In genomic region chr5:122783726-122784406, GRCm38 (mm10) we compare ENCODE assay signal across 28 mouse cellular contexts. TPM values are rescaled to one million over a fixed set of nuclear protein-coding genes. Genes with fewer than 3 reads are reported as not detected.
DNase-seq lines count a peak whose midpoint lies in the region; ATAC-seq and TF ChIP-seq lines count a peak whose summit lies in the region.
"Had no signal": no experiment of that assay in that cellular context is flagged by ENCODE, and none has a peak within 500 bp of the region (broad histone marks: within the 10 kb centered on the region; RNA-seq: fewer than 3 reads in every experiment).

No protein-coding gene starts in this region.

- ATAC-seq in forebrain, embryonic 16.5 days, result no peak
- no peak for ATAC-seq in forebrain, embryonic 12.5 days (ENCODE audit: low FRiP score)
- ATAC-seq in liver, embryonic 12.5 days, result no peak
- ATAC-seq in liver, postnatal 0 days, result no peak
- no peak for ATAC-seq in embryonic facial prominence, embryonic 13.5 days (ENCODE audit: insufficient number of reproducible peaks, insufficient read depth, low FRiP score, low TSS enrichment, low read depth)
- ATAC-seq: activated CD4-positive, CD25-positive, alpha-beta regulatory T cell, adult 4 months; CD4-positive, CD25-positive, alpha-beta regulatory T cell, adult 4 months; forebrain, embryonic 13.5 days had no signal

- no peak for TF ChIP-seq EP300 in liver, postnatal 0 days (IDR thresholded peaks at IDR 0.05; ENCODE audit: low read depth)

- H3K9ac ChIP-seq in forebrain, embryonic 16.5 days (replicated peaks; ENCODE audit: low read depth, low read length), result no peak overlapping the region
- H3K9ac ChIP-seq in forebrain, embryonic 12.5 days, result no peak overlapping the region
- H3K9ac ChIP-seq in liver, embryonic 12.5 days, result no peak overlapping the region
- H3K9ac ChIP-seq in liver, postnatal 0 days (replicated peaks), result no peak overlapping the region
- no peak overlapping the region for H3K9ac ChIP-seq in embryonic facial prominence, embryonic 13.5 days
- H3K9ac ChIP-seq: forebrain, embryonic 13.5 days; heart, embryonic 12.5 days; hindbrain, embryonic 13.5 days; kidney, embryonic 15.5 days; limb, embryonic 12.5 days had no signal

- no peaks in the 10 kb centered on the region for H3K9me3 ChIP-seq in forebrain, embryonic 16.5 days (ENCODE audit: control insufficient read depth, low read length)
- H3K9me3 ChIP-seq in forebrain, embryonic 12.5 days, result no peaks in the 10 kb centered on the region
- H3K9me3 ChIP-seq in liver, embryonic 12.5 days (replicated peaks), result no peaks in the 10 kb centered on the region
- H3K9me3 ChIP-seq in liver, postnatal 0 days (ENCODE audit: low read length), result no peaks in the 10 kb centered on the region
- H3K9me3 ChIP-seq in embryonic facial prominence, embryonic 13.5 days, result no peaks in the 10 kb centered on the region
- H3K9me3 ChIP-seq: forebrain, embryonic 13.5 days; heart, embryonic 12.5 days; hindbrain, embryonic 13.5 days; kidney, embryonic 15.5 days; limb, embryonic 12.5 days had no signal

- no peaks in the 10 kb centered on the region for H3K27me3 ChIP-seq in forebrain, embryonic 16.5 days (replicated peaks; ENCODE audit: control insufficient read depth, insufficient read depth, low read length)
- H3K27me3 ChIP-seq in forebrain, embryonic 12.5 days, result no peaks in the 10 kb centered on the region
- H3K27me3 ChIP-seq in liver, embryonic 12.5 days (replicated peaks), result no peaks in the 10 kb centered on the region; the same call in none of the 2 replicates
- H3K27me3 ChIP-seq in liver, postnatal 0 days (ENCODE audit: insufficient read depth, low read length), result no peaks in the 10 kb centered on the region
- no peaks in the 10 kb centered on the region for H3K27me3 ChIP-seq in embryonic facial prominence, embryonic 13.5 days
- H3K27me3 ChIP-seq: forebrain, embryonic 13.5 days; heart, embryonic 12.5 days; hindbrain, embryonic 13.5 days; kidney, embryonic 15.5 days; limb, embryonic 12.5 days had no signal

- H3K4me2 ChIP-seq in forebrain, embryonic 16.5 days (ENCODE audit: low read length), result no peak overlapping the region
- no peak overlapping the region for H3K4me2 ChIP-seq in forebrain, embryonic 12.5 days
- no peak overlapping the region for H3K4me2 ChIP-seq in liver, embryonic 12.5 days
- H3K4me2 ChIP-seq in liver, postnatal 0 days (ENCODE audit: low read depth, low read length), result no peak overlapping the region
- H3K4me2 ChIP-seq in embryonic facial prominence, embryonic 13.5 days, result no peak overlapping the region
- H3K4me2 ChIP-seq: forebrain, embryonic 13.5 days; heart, embryonic 12.5 days; hindbrain, embryonic 13.5 days; kidney, embryonic 15.5 days; limb, embryonic 12.5 days had no signal

- DNase-seq in liver, postnatal 0 days, result no peak
- DNase-seq in R1 (ENCODE audit: low read depth, low spot score), result peak; percentile 21
- DNase-seq in cerebellum, adult 9-10 months, result no peak
- DNase-seq: adrenal gland, postnatal 14 days; cerebellum, adult 18-20 months; cerebellum, postnatal 14 days; gastrocnemius, adult 2 months; heart, adult 2 months; heart, postnatal 4 days; kidney, adult 18-20 months; kidney, postnatal 4 days; lung, postnatal 14 days; midbrain, embryonic 14.5 days; right cerebral cortex, postnatal 4 days; thymus, adult 2 months; thymus, postnatal 36 days had no signal

- H3K36me3 ChIP-seq in forebrain, embryonic 16.5 days (ENCODE audit: control insufficient read depth, insufficient read depth), result peaks cover 10% of the 10 kb centered on the region
- peaks cover 36% of the 10 kb centered on the region for H3K36me3 ChIP-seq in forebrain, embryonic 12.5 days (replicated peaks)
- H3K36me3 ChIP-seq in liver, embryonic 12.5 days, result peaks cover 33% of the 10 kb centered on the region
- peaks cover 14% of the 10 kb centered on the region for H3K36me3 ChIP-seq in liver, postnatal 0 days (replicated peaks; ENCODE audit: insufficient read depth, low read length)
- peaks cover 23% of the 10 kb centered on the region for H3K36me3 ChIP-seq in embryonic facial prominence, embryonic 13.5 days

- no peak for TF ChIP-seq CTCF in liver, postnatal 0 days (IDR thresholded peaks at IDR 0.05; ENCODE audit: low read depth)

- H3K27ac ChIP-seq in forebrain, embryonic 16.5 days (ENCODE audit: low read length), result 0 out of 2 replicates have a peak overlapping the region, but pooled peaks have one; percentile 20
- no peak overlapping the region for H3K27ac ChIP-seq in forebrain, embryonic 12.5 days
- H3K27ac ChIP-seq in liver, embryonic 12.5 days, result 0 out of 2 replicates have a peak overlapping the region, but pooled peaks have one; percentile 41
- H3K27ac ChIP-seq in liver, postnatal 0 days (ENCODE audit: low read depth), result no peak overlapping the region
- peak overlapping the region; percentile 7; the same call in 1 of the 2 replicates for H3K27ac ChIP-seq in embryonic facial prominence, embryonic 13.5 days
- H3K27ac ChIP-seq: forebrain, embryonic 13.5 days; gastrocnemius, adult 2 months; heart, adult 2 months; hindbrain, embryonic 13.5 days; kidney, embryonic 15.5 days; limb, embryonic 12.5 days; stomach, postnatal 0 days had no signal

- peaks cover 14% of the 10 kb centered on the region; the same call in 1 of the 2 replicates for H3K4me1 ChIP-seq in forebrain, embryonic 16.5 days (replicated peaks; ENCODE audit: control insufficient read depth, insufficient read depth, low read length)
- peaks cover 6% of the 10 kb centered on the region for H3K4me1 ChIP-seq in forebrain, embryonic 12.5 days
- H3K4me1 ChIP-seq in liver, embryonic 12.5 days, result peaks cover 30% of the 10 kb centered on the region
- H3K4me1 ChIP-seq in liver, postnatal 0 days (ENCODE audit: insufficient read depth), result peaks cover 2% of the 10 kb centered on the region; the same call in 1 of the 2 replicates
- H3K4me1 ChIP-seq in embryonic facial prominence, embryonic 13.5 days, result peaks cover 34% of the 10 kb centered on the region
- H3K4me1 ChIP-seq: heart, embryonic 12.5 days had no signal

- 51% methylated on average over 14 of the region's 14 CpGs for WGBS in forebrain, embryonic 16.5 days
- 58% methylated on average over 14 of the region's 14 CpGs for WGBS in forebrain, embryonic 12.5 days
- 69% methylated on average over 14 of the region's 14 CpGs for WGBS in liver, embryonic 12.5 days (ENCODE audit: insufficient replicate concordance)
- 70% methylated on average over 14 of the region's 14 CpGs for WGBS in liver, postnatal 0 days (ENCODE audit: insufficient replicate concordance)
- 50% methylated on average over 14 of the region's 14 CpGs for WGBS in embryonic facial prominence, embryonic 13.5 days

- no peak overlapping the region for H3K4me3 ChIP-seq in forebrain, embryonic 16.5 days (replicated peaks; ENCODE audit: low read length)
- H3K4me3 ChIP-seq in forebrain, embryonic 12.5 days (replicated peaks), result no peak overlapping the region
- H3K4me3 ChIP-seq in liver, embryonic 12.5 days, result no peak overlapping the region
- no peak overlapping the region for H3K4me3 ChIP-seq in liver, postnatal 0 days (ENCODE audit: low read depth, low read length)
- no peak overlapping the region for H3K4me3 ChIP-seq in embryonic facial prominence, embryonic 13.5 days
- H3K4me3 ChIP-seq: forebrain, embryonic 13.5 days; gastrocnemius, adult 2 months; heart, adult 2 months; heart, embryonic 12.5 days; hindbrain, embryonic 13.5 days; kidney, embryonic 15.5 days; limb, embryonic 12.5 days had no signal

RNA-seq across cellular contexts. Expression of gene Camkk2, which starts 4.7 kb away (rescaled TPM):
- 70.7 and 75.6 TPM in 2 replicates for polyA plus RNA-seq in forebrain, embryonic 16.5 days (2015; fragmentation: Nextera tagmentation; extraction: Ambion mirVana)
- 34.5 and 35.1 TPM in 2 replicates for polyA plus RNA-seq in forebrain, embryonic 12.5 days (2016; fragmentation: Nextera tagmentation; extraction: Ambion mirVana)
- 14.5 and 16.7 TPM in 2 replicates for polyA plus RNA-seq in liver, embryonic 12.5 days (2016; fragmentation: Nextera tagmentation; extraction: Ambion mirVana)
- polyA plus RNA-seq in liver, postnatal 0 days (2015; fragmentation: Nextera tagmentation; extraction: Ambion mirVana), result 9.7 and 10.6 TPM in 2 replicates
- 39.9 and 47.3 TPM in 2 replicates for polyA plus RNA-seq in embryonic facial prominence, embryonic 13.5 days (2015; fragmentation: Nextera tagmentation; extraction: Ambion mirVana)

RNA-seq across cellular contexts. Expression of gene Anapc5, which starts 37.3 kb away (rescaled TPM):
- polyA plus RNA-seq in forebrain, embryonic 16.5 days (2015; fragmentation: Nextera tagmentation; extraction: Ambion mirVana), result 562 and 569 TPM in 2 replicates
- 563 and 568 TPM in 2 replicates for polyA plus RNA-seq in forebrain, embryonic 12.5 days (2016; fragmentation: Nextera tagmentation; extraction: Ambion mirVana)
- 330 and 342 TPM in 2 replicates for polyA plus RNA-seq in liver, embryonic 12.5 days (2016; fragmentation: Nextera tagmentation; extraction: Ambion mirVana)
- polyA plus RNA-seq in liver, postnatal 0 days (2015; fragmentation: Nextera tagmentation; extraction: Ambion mirVana), result 103 and 117 TPM in 2 replicates
- 437 and 454 TPM in 2 replicates for polyA plus RNA-seq in embryonic facial prominence, embryonic 13.5 days (2015; fragmentation: Nextera tagmentation; extraction: Ambion mirVana)

Comparison
In these comparisons a context has a peak if more than half of its experiments do, and no peak if none do; other contexts are left out.
1. H3K27ac ChIP-seq: peak in forebrain, embryonic 16.5 days (single experiment), liver, embryonic 12.5 days (single experiment) and embryonic facial prominence, embryonic 13.5 days (single experiment); none in forebrain, embryonic 12.5 days (single experiment) and liver, postnatal 0 days (single experiment).